Comparison of ENCODE assay signal across 8 mouse cellular contexts in genomic region chr17:88025227-88025626, GRCm38 (mm10). TPM values are rescaled to one million over a fixed set of nuclear protein-coding genes. Genes with fewer than 3 reads are reported as not detected.
DNase-seq lines count a peak whose midpoint lies in the region; ATAC-seq and TF ChIP-seq lines count a peak whose summit lies in the region.

No protein-coding gene starts in this region.

- no peak for TF ChIP-seq EP300 in heart, adult 2 months (IDR thresholded peaks at IDR 0.05; ENCODE audit: insufficient read depth, low read depth, low read length)

- H3K4me1 ChIP-seq in heart, adult 2 months (ENCODE audit: control insufficient read depth, insufficient read depth, low read length) = peaks cover 6% of the 10 kb centered on the region
- H3K4me1 ChIP-seq in hindbrain, postnatal 0 days (ENCODE audit: insufficient read depth, low read length) = no peaks in the 10 kb centered on the region

- peak; percentile 85 for TF ChIP-seq CTCF in heart, adult 2 months (IDR thresholded peaks at IDR 0.05)
- peak; percentile 62 for TF ChIP-seq CTCF in hindbrain, postnatal 0 days (IDR thresholded peaks at IDR 0.05; ENCODE audit: low read depth)

- peaks cover 3% of the 10 kb centered on the region; the same call in 1 of the 2 replicates for H3K79me2 ChIP-seq in heart, adult 2 months (replicated peaks; ENCODE audit: control insufficient read depth, insufficient read depth, low read length)

- no peak overlapping the region for H3K4me3 ChIP-seq in heart, adult 2 months
- no peak overlapping the region for H3K4me3 ChIP-seq in hindbrain, postnatal 0 days (ENCODE audit: low read length)

- no peaks in the 10 kb centered on the region for H3K9me3 ChIP-seq in hindbrain, postnatal 0 days (ENCODE audit: low read length)

- no peak for TF ChIP-seq POLR2A in heart, adult 2 months (IDR thresholded peaks at IDR 0.05; ENCODE audit: insufficient read depth, low read depth, low read length)

- no peaks in the 10 kb centered on the region for H3K36me3 ChIP-seq in heart, adult 2 months (ENCODE audit: control insufficient read depth, insufficient read depth, low read length)
- no peaks in the 10 kb centered on the region for H3K36me3 ChIP-seq in hindbrain, postnatal 0 days (ENCODE audit: insufficient read depth, low read length)

- no peak overlapping the region for H3K9ac ChIP-seq in heart, adult 2 months (ENCODE audit: low read depth, low read length)
- no peak overlapping the region for H3K9ac ChIP-seq in hindbrain, postnatal 0 days (replicated peaks; ENCODE audit: low read length)

- ATAC-seq in hindbrain, postnatal 0 days = no peak

- intact Hi-C loops in heart, adult 2 months (cut with DNase I) = loop anchor here (1.0 to 10.0 kb wide), 6 partner anchors 42 to 620 kb away; no protein-coding TSS in a partner anchor
- intact Hi-C loops in heart, postnatal 25 days (cut with DNase I) = loop anchor here (5.0 kb wide), 1 partner anchor 487 kb away; no protein-coding TSS in a partner anchor

- H3K27me3 ChIP-seq in heart, adult 2 months (ENCODE audit: control insufficient read depth, insufficient read depth, low read length) = no peaks in the 10 kb centered on the region
- H3K27me3 ChIP-seq in hindbrain, postnatal 0 days (ENCODE audit: insufficient read depth, low read length) = no peaks in the 10 kb centered on the region

- no peak for DNase-seq in heart, adult 2 months
- no peak for DNase-seq in heart, postnatal 25 days (ENCODE audit: low spot score)
- DNase-seq in testis, postnatal 10 days (ENCODE audit: low spot score) = peak; percentile 54
- no peak for DNase-seq in testis, postnatal 14 days (ENCODE audit: low spot score)
- peak; percentile 52 for DNase-seq in c-Kit-negative CD71-positive TER-119-positive erythroid progenitor cells, embryonic 14.5 days (ENCODE audit: low read depth, low spot score)
- DNase-seq in hindbrain, postnatal 0 days (ENCODE audit: low spot score) = peak; percentile 88
- peak; percentile 91 for DNase-seq in lung, postnatal 36 days
- no peak for DNase-seq in ovary, postnatal 10 days (ENCODE audit: low spot score)

- 21% methylated on average over 4 of the region's 4 CpGs for WGBS in heart, adult 2 months
- 35% methylated on average over 4 of the region's 4 CpGs for WGBS in hindbrain, postnatal 0 days

- H3K27ac ChIP-seq in heart, adult 2 months = no peak overlapping the region
- no peak overlapping the region for H3K27ac ChIP-seq in hindbrain, postnatal 0 days

- H3K4me2 ChIP-seq in hindbrain, postnatal 0 days (ENCODE audit: low read depth, low read length) = no peak overlapping the region

RNA-seq across cellular contexts. Expression of gene Fbxo11, which starts 39.9 kb away (rescaled TPM):
- total RNA-seq in heart, adult 2 months (2021) = 10 to 100 TPM; 31.2 to 35.1 TPM
- 13.4 and 27.9 TPM in 2 replicates for polyA plus RNA-seq in heart, adult 2 months (2012; rRNA removed)
- total RNA-seq in heart, postnatal 25 days (2021) = 10 to 100 TPM; 29.8 to 37.3 TPM
- total RNA-seq in hindbrain, postnatal 0 days (2014; rRNA removed) = 39.3 and 39.5 TPM in 2 replicates
- polyA plus RNA-seq in hindbrain, postnatal 0 days (2015; fragmentation: Nextera tagmentation; extraction: Ambion mirVana) = 23.1 and 23.7 TPM in 2 replicates

RNA-seq across cellular contexts. Expression of gene Msh6, which starts 50.4 kb away (rescaled TPM):
- 1 to 10 TPM; 8.2 to 8.6 TPM for total RNA-seq in heart, adult 2 months (2021)
- polyA plus RNA-seq in heart, adult 2 months (2012; rRNA removed) = 1.5 and 3.3 TPM in 2 replicates
- total RNA-seq in heart, postnatal 25 days (2021) = 1 to 10 TPM; 8.7 to 9.8 TPM
- 21.1 and 21.5 TPM in 2 replicates for total RNA-seq in hindbrain, postnatal 0 days (2014; rRNA removed)
- polyA plus RNA-seq in hindbrain, postnatal 0 days (2015; fragmentation: Nextera tagmentation; extraction: Ambion mirVana) = 19.2 and 19.6 TPM in 2 replicates

Comparison
In these comparisons a context has a peak if more than half of its experiments do, and no peak if none do; other contexts are left out.
1. DNase-seq: peak in testis, postnatal 10 days (single experiment), c-Kit-negative CD71-positive TER-119-positive erythroid progenitor cells, embryonic 14.5 days (single experiment), hindbrain, postnatal 0 days (single experiment) and lung, postnatal 36 days (single experiment); none in heart, adult 2 months (0 of 2), heart, postnatal 25 days (single experiment), testis, postnatal 14 days (single experiment) and ovary, postnatal 10 days (single experiment).